Mouse (Mus musculus): ENCODE results near the gene Bpifb1. TPM values are rescaled to one million over a fixed set of nuclear protein-coding genes. Genes with fewer than 3 reads are reported as not detected.

The Bpifb1 gene
- polyA plus RNA-seq, 1 experiment from 2014 or later: 0.13 TPM

DNA sequence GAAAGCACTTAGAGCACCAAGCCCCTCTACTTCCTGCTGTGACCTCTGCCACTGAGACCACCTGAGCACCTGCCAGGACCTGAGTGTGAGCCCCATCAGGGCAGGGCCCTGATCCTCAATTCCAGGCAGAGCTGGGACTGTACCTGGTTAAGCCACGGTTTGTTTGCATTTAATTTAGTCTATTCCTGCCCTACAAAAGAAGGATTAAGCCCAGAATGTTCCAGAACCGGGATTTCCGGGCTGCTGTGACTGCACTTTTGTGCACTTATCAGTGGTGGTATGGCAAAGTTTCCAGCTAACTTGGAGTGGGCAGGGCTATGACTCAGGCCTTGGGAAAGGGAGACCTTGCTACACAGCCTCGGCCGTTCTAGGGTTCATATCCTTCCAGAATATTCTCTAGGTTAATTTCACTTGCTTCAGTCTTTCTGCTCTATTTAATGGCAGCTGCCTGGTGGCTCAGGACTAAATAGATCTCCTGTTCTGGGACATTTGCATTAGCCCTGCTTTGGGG lies 3.4 kb downstream of the Bpifb1 start:
- no peaks in the 10 kb centered on the region for H3K27me3 ChIP-seq (ENCODE audit: control insufficient read depth, insufficient read depth, low read length)
- ATAC-seq (replicated peaks; ENCODE audit: insufficient number of reproducible peaks, low FRiP score, low TSS enrichment): no peak
- no peak overlapping the region for H3K27ac ChIP-seq (ENCODE audit: low read depth, low read length)

GRCm38 (mm10) chr2:154197036-154197435 lies 6.4 kb downstream of the Bpifb1 start:
- no peak for ATAC-seq (replicated peaks; ENCODE audit: insufficient number of reproducible peaks, low FRiP score, low TSS enrichment)
- Histone ChIP-seq H3K27me3 (ENCODE audit: control insufficient read depth, insufficient read depth, low read length) (no peaks in the 10 kb centered on the region), H3K27ac (ENCODE audit: low read depth, low read length) (no peak overlapping the region), H3K4me1 (ENCODE audit: control insufficient read depth, insufficient read depth, low read length) (peaks cover 8% of the 10 kb centered on the region; the same call in 1 of the 2 replicates), H3K4me2 (no peak overlapping the region), H3K9me3 (replicated peaks; ENCODE audit: control insufficient read depth, low read length) (no peaks in the 10 kb centered on the region), H3K36me3 (ENCODE audit: control insufficient read depth, insufficient read depth, low read length) (no peaks in the 10 kb centered on the region), H3K9ac (ENCODE audit: low read depth, low read length) (no peak overlapping the region), H3K4me3 (ENCODE audit: low read depth, low read length) (no peak overlapping the region)
- 85% methylated on average over 9 of the region's 9 CpGs for WGBS (ENCODE audit: insufficient replicate concordance)

More for the DNA sequence above, 3.4 kb downstream of the Bpifb1 start:
- H3K9ac ChIP-seq (ENCODE audit: low read depth, low read length): no peak overlapping the region
- no peak overlapping the region for H3K4me2 ChIP-seq
- peaks cover 11% of the 10 kb centered on the region; the same call in 1 of the 2 replicates for H3K4me1 ChIP-seq (ENCODE audit: control insufficient read depth, insufficient read depth, low read length)
- no peaks in the 10 kb centered on the region for H3K9me3 ChIP-seq (replicated peaks; ENCODE audit: control insufficient read depth, low read length)
- no peaks in the 10 kb centered on the region for H3K36me3 ChIP-seq (ENCODE audit: control insufficient read depth, insufficient read depth, low read length)
- H3K4me3 ChIP-seq (ENCODE audit: low read depth, low read length): no peak overlapping the region
- WGBS (ENCODE audit: insufficient replicate concordance): 50% methylated on average over 5 of the region's 5 CpGs

DNA sequence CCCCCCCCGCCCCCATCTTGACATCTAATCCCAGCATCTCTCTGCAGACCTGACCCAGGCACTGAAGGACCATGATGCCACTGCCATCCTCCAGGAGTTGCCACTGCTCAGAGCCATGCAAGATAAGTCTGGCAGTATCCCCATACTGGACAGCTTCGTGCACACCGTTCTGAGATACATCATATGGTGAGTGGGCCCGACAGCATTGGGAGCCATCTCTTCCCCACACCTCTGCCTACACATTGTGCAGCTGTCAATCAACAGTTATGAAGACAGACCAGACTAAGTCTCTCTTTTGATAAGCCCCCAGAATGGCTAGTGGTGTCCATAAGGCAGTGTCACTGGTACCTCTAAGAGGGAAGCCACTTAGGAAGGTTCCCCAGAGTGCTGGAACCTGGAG lies 14.0 kb downstream of the Bpifb1 start:
- Histone ChIP-seq H3K4me2 (no peak overlapping the region), H3K4me3 (ENCODE audit: low read depth, low read length) (no peak overlapping the region), H3K27me3 (ENCODE audit: control insufficient read depth, insufficient read depth, low read length) (no peaks in the 10 kb centered on the region), H3K9me3 (replicated peaks; ENCODE audit: control insufficient read depth, low read length) (no peaks in the 10 kb centered on the region), H3K4me1 (ENCODE audit: control insufficient read depth, insufficient read depth, low read length) (0 out of 2 replicates have a peak, but pooled peaks cover 5% of the 10 kb centered on the region), H3K36me3 (ENCODE audit: control insufficient read depth, insufficient read depth, low read length) (no peaks in the 10 kb centered on the region), H3K9ac (ENCODE audit: low read depth, low read length) (no peak overlapping the region), H3K27ac (ENCODE audit: low read depth, low read length) (no peak overlapping the region)
- 90% methylated on average over 4 of the region's 4 CpGs for WGBS (ENCODE audit: insufficient replicate concordance)
- ATAC-seq (replicated peaks; ENCODE audit: insufficient number of reproducible peaks, low FRiP score, low TSS enrichment): no peak

DNA sequence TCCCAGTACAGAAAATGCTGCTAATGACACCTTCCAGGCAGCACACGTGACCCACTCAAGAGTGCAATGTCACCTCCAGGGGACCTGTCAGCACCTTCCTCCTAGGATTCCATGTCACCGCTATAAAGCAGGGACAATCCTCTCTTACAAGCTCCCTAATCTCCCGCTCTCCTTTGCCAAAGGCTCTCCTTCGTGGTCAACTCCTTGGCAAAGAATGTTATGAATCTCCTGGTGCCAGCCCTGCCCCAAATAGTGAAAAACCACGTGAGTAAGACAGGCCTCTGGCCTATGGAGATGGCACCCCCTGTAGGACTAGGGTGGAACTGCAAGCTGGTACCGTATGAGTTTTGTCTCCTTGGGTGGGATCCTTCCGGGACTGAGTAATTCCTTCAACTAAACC lies 16.3 kb downstream of the Bpifb1 start:
- H3K9ac ChIP-seq (ENCODE audit: low read depth, low read length): no peak overlapping the region
- no peaks in the 10 kb centered on the region for H3K27me3 ChIP-seq (ENCODE audit: control insufficient read depth, insufficient read depth, low read length)
- peak; percentile 63 for ATAC-seq (replicated peaks; ENCODE audit: insufficient number of reproducible peaks, low FRiP score, low TSS enrichment)
- H3K4me2 ChIP-seq: no peak overlapping the region
- H3K4me1 ChIP-seq (ENCODE audit: control insufficient read depth, insufficient read depth, low read length): 0 out of 2 replicates have a peak, but pooled peaks cover 5% of the 10 kb centered on the region
- no peak overlapping the region for H3K27ac ChIP-seq (ENCODE audit: low read depth, low read length)
- no peaks in the 10 kb centered on the region for H3K9me3 ChIP-seq (replicated peaks; ENCODE audit: control insufficient read depth, low read length)
- H3K4me3 ChIP-seq (ENCODE audit: low read depth, low read length): no peak overlapping the region
- WGBS (ENCODE audit: insufficient replicate concordance): 37% methylated on average over 7 of the region's 7 CpGs
- no peaks in the 10 kb centered on the region for H3K36me3 ChIP-seq (ENCODE audit: control insufficient read depth, insufficient read depth, low read length)

DNA sequence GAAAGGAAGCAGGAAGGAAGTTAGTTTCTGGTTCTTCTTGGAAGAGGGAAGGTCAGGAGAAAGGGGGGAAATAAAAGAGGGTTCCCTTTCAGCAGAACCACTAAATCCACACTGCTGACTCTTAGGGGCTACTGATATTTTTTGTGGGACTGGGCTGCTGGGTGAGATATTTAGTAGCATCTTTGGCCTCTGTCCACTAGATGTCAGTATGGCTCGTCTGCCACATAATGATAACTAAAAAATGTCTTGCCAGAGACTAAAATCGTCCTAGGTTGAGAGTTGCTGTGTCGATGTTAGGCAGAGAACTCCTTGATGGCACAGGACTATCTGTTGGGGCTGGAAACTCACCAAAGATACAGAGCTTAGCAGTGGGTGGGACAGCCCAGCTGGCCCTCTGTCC lies 18.5 kb downstream of the Bpifb1 start:
- Histone ChIP-seq H3K27me3 (ENCODE audit: control insufficient read depth, insufficient read depth, low read length) (no peaks in the 10 kb centered on the region), H3K9ac (ENCODE audit: low read depth, low read length) (no peak overlapping the region), H3K4me1 (ENCODE audit: control insufficient read depth, insufficient read depth, low read length) (0 out of 2 replicates have a peak, but pooled peaks cover 5% of the 10 kb centered on the region), H3K4me2 (no peak overlapping the region), H3K27ac (ENCODE audit: low read depth, low read length) (no peak overlapping the region), H3K9me3 (replicated peaks; ENCODE audit: control insufficient read depth, low read length) (no peaks in the 10 kb centered on the region), H3K4me3 (ENCODE audit: low read depth, low read length) (no peak overlapping the region), H3K36me3 (ENCODE audit: control insufficient read depth, insufficient read depth, low read length) (no peaks in the 10 kb centered on the region)
- WGBS (ENCODE audit: insufficient replicate concordance): 18% methylated on average over 3 of the region's 3 CpGs
- no peak for ATAC-seq (replicated peaks; ENCODE audit: insufficient number of reproducible peaks, low FRiP score, low TSS enrichment)

GRCm38 (mm10) chr2:154211121-154211520 lies 20.5 kb downstream of the Bpifb1 start:
- H3K36me3 ChIP-seq (ENCODE audit: control insufficient read depth, insufficient read depth, low read length): no peaks in the 10 kb centered on the region
- no peak overlapping the region for H3K9ac ChIP-seq (ENCODE audit: low read depth, low read length)
- no peaks in the 10 kb centered on the region for H3K27me3 ChIP-seq (ENCODE audit: control insufficient read depth, insufficient read depth, low read length)
- 56% methylated on average over 1 of the region's 1 CpGs for WGBS (ENCODE audit: insufficient replicate concordance)
- ATAC-seq (replicated peaks; ENCODE audit: insufficient number of reproducible peaks, low FRiP score, low TSS enrichment): no peak
- H3K9me3 ChIP-seq (replicated peaks; ENCODE audit: control insufficient read depth, low read length): no peaks in the 10 kb centered on the region
- H3K4me1 ChIP-seq (ENCODE audit: control insufficient read depth, insufficient read depth, low read length): 0 out of 2 replicates have a peak, but pooled peaks cover 5% of the 10 kb centered on the region
- no peak overlapping the region for H3K27ac ChIP-seq (ENCODE audit: low read depth, low read length)
- H3K4me2 ChIP-seq: no peak overlapping the region
- H3K4me3 ChIP-seq (ENCODE audit: low read depth, low read length): no peak overlapping the region

DNA sequence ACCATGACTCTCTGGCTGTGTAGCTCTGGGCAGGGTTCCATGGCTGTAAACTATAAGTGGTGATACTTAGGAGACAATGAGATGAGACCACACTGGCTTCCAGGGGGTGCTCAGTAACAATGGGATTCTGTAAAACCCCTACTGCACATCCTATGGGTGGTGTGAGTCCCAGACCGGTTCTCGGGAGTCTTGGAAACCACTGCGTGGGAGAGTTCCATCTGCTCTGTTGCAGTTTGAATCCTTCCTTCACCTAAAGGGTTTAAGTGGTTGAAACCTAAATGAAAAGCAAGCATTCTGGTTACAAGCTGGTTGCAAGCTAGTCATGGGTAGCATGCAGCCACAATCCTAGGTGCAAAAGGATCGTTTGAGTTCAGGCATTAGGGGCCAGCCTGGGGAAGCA lies 21.3 kb downstream of the Bpifb1 start:
- H3K9me3 ChIP-seq (replicated peaks; ENCODE audit: control insufficient read depth, low read length): no peaks in the 10 kb centered on the region
- no peak overlapping the region for H3K27ac ChIP-seq (ENCODE audit: low read depth, low read length)
- 0 out of 2 replicates have a peak, but pooled peaks cover 5% of the 10 kb centered on the region for H3K4me1 ChIP-seq (ENCODE audit: control insufficient read depth, insufficient read depth, low read length)
- H3K9ac ChIP-seq (ENCODE audit: low read depth, low read length): no peak overlapping the region
- WGBS (ENCODE audit: insufficient replicate concordance): 79% methylated on average over 4 of the region's 4 CpGs
- H3K4me3 ChIP-seq (ENCODE audit: low read depth, low read length): no peak overlapping the region
- no peaks in the 10 kb centered on the region for H3K27me3 ChIP-seq (ENCODE audit: control insufficient read depth, insufficient read depth, low read length)
- no peaks in the 10 kb centered on the region for H3K36me3 ChIP-seq (ENCODE audit: control insufficient read depth, insufficient read depth, low read length)
- no peak for ATAC-seq (replicated peaks; ENCODE audit: insufficient number of reproducible peaks, low FRiP score, low TSS enrichment)
- H3K4me2 ChIP-seq: no peak overlapping the region

GRCm38 (mm10) chr2:154215191-154215590 lies 24.6 kb downstream of the Bpifb1 start:
- no peaks in the 10 kb centered on the region for H3K36me3 ChIP-seq (ENCODE audit: control insufficient read depth, insufficient read depth, low read length)
- H3K4me3 ChIP-seq (ENCODE audit: low read depth, low read length): no peak overlapping the region
- no peak overlapping the region for H3K9ac ChIP-seq (ENCODE audit: low read depth, low read length)
- ATAC-seq (replicated peaks; ENCODE audit: insufficient number of reproducible peaks, low FRiP score, low TSS enrichment): no peak
- H3K4me1 ChIP-seq (ENCODE audit: control insufficient read depth, insufficient read depth, low read length): no peaks in the 10 kb centered on the region
- no peak overlapping the region for H3K4me2 ChIP-seq
- H3K9me3 ChIP-seq (replicated peaks; ENCODE audit: control insufficient read depth, low read length): no peaks in the 10 kb centered on the region
- 15% methylated on average over 5 of the region's 5 CpGs for WGBS (ENCODE audit: insufficient replicate concordance)
- H3K27ac ChIP-seq (ENCODE audit: low read depth, low read length): no peak overlapping the region
- no peaks in the 10 kb centered on the region for H3K27me3 ChIP-seq (ENCODE audit: control insufficient read depth, insufficient read depth, low read length)

GRCm38 (mm10) chr2:154219950-154220349 lies 29.3 kb downstream of the Bpifb1 start:
- Histone ChIP-seq H3K27me3 (ENCODE audit: control insufficient read depth, insufficient read depth, low read length) (no peaks in the 10 kb centered on the region), H3K4me3 (ENCODE audit: low read depth, low read length) (no peak overlapping the region), H3K9me3 (replicated peaks; ENCODE audit: control insufficient read depth, low read length) (no peaks in the 10 kb centered on the region), H3K9ac (ENCODE audit: low read depth, low read length) (no peak overlapping the region), H3K36me3 (ENCODE audit: control insufficient read depth, insufficient read depth, low read length) (no peaks in the 10 kb centered on the region), H3K4me2 (no peak overlapping the region), H3K27ac (ENCODE audit: low read depth, low read length) (no peak overlapping the region), H3K4me1 (ENCODE audit: control insufficient read depth, insufficient read depth, low read length) (peaks cover 14% of the 10 kb centered on the region)
- ATAC-seq (replicated peaks; ENCODE audit: insufficient number of reproducible peaks, low FRiP score, low TSS enrichment): no peak
- WGBS (ENCODE audit: insufficient replicate concordance): 72% methylated on average over 5 of the region's 5 CpGs
